9 mouse cellular contexts compared by ENCODE assay signal in the genomic region with DNA sequence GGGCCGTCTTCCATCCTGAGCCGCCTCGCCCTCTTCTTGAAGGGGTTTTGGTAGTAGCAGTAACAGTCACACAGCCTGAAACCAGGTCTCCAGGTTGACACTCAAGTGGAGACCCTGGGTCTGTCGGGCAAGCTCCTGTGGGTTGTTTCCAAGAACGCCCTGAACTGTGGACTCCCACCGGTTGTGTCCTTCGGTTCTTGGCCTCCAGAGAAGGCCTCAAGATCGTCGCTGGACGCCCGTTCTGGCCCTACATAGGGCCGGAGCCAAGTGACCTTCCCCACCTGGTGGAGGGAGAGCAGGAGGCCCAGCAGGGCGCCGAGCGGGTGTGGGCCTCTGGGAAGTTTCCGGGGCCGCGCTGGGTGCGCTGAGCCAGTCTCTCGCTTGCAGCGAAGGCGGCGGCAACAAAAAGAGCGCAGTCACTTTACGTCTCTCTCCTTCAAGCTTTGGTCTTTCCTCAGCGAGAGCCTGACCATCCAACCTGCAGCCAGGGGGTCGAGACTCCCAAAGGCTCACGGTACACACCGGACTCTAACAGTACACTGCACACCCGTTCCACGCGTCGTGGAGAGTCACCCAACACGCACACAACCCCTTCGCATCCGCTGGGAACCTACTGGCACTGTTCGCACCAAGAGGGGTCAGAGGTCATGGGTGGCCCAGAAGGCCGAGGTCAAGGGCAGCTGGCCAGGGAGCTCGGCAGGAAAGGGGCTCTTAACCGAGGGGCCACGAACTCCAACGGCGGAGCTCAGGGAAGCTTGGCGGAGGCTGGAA. TPM values are rescaled to one million over a fixed set of nuclear protein-coding genes. Genes with fewer than 3 reads are reported as not detected.
DNase-seq lines count a peak whose midpoint lies in the region; ATAC-seq lines count a peak whose summit lies in the region.
"Had no signal": no experiment of that assay in that cellular context is flagged by ENCODE, and none has a peak within 500 bp of the region (broad histone marks: within the 10 kb centered on the region; RNA-seq: fewer than 3 reads in every experiment).

No protein-coding gene starts in this region.

- H3K9ac ChIP-seq in heart, embryonic 16.5 days (ENCODE audit: low read length): peak overlapping the region; percentile 81
- H3K9ac ChIP-seq in liver, embryonic 11.5 days (ENCODE audit: low read depth, low read length): peak overlapping the region; percentile 55; the same call in 1 of the 2 replicates
- H3K9ac ChIP-seq in stomach, embryonic 15.5 days: peak overlapping the region; percentile 67

- WGBS in heart, embryonic 16.5 days: 15% methylated on average over 44 of the region's 44 CpGs
- 8% methylated on average over 44 of the region's 44 CpGs for WGBS in liver, embryonic 11.5 days
- 16% methylated on average over 44 of the region's 44 CpGs for WGBS in stomach, embryonic 15.5 days

- H3K4me1 ChIP-seq in heart, embryonic 16.5 days (ENCODE audit: control insufficient read depth, insufficient read depth, low read length): peaks cover 22% of the 10 kb centered on the region
- peaks cover 2% of the 10 kb centered on the region for H3K4me1 ChIP-seq in liver, embryonic 11.5 days (replicated peaks; ENCODE audit: control insufficient read depth, insufficient read depth, low read length)
- H3K4me1 ChIP-seq in stomach, embryonic 15.5 days: peaks cover 22% of the 10 kb centered on the region; the same call in 1 of the 2 replicates

- H3K9me3 ChIP-seq in heart, embryonic 16.5 days (replicated peaks; ENCODE audit: control insufficient read depth, low read length): no peaks in the 10 kb centered on the region
- H3K9me3 ChIP-seq in liver, embryonic 11.5 days (ENCODE audit: control insufficient read depth, low read length): no peaks in the 10 kb centered on the region
- H3K9me3 ChIP-seq in stomach, embryonic 15.5 days: no peaks in the 10 kb centered on the region

- H3K4me2 ChIP-seq in heart, embryonic 16.5 days (ENCODE audit: low read depth, low read length): peak overlapping the region; percentile 65
- peak overlapping the region; percentile 57 for H3K4me2 ChIP-seq in liver, embryonic 11.5 days
- peak overlapping the region; percentile 91 for H3K4me2 ChIP-seq in stomach, embryonic 15.5 days

- intact Hi-C loops in left cerebral cortex, postnatal 14 days (cut with DNase I): loop anchor here (5.0 to 10.0 kb wide), 2 partner anchors 82 to 300 kb away; partner anchors contain the start of gene B230104I21Rik

- peak overlapping the region; percentile 78 for H3K4me3 ChIP-seq in heart, embryonic 16.5 days (ENCODE audit: low read length)
- peak overlapping the region; percentile 46 for H3K4me3 ChIP-seq in liver, embryonic 11.5 days (ENCODE audit: low read depth, low read length)
- peak overlapping the region; percentile 60 for H3K4me3 ChIP-seq in stomach, embryonic 15.5 days (replicated peaks)

- no peaks in the 10 kb centered on the region for H3K36me3 ChIP-seq in heart, embryonic 16.5 days (ENCODE audit: control insufficient read depth, insufficient read depth)
- no peaks in the 10 kb centered on the region for H3K36me3 ChIP-seq in liver, embryonic 11.5 days (ENCODE audit: control insufficient read depth, insufficient read depth, low read length)
- no peaks in the 10 kb centered on the region for H3K36me3 ChIP-seq in stomach, embryonic 15.5 days

- peaks cover 45% of the 10 kb centered on the region for H3K27me3 ChIP-seq in heart, embryonic 16.5 days (ENCODE audit: control insufficient read depth, insufficient read depth, low read length)
- peaks cover 93% of the 10 kb centered on the region for H3K27me3 ChIP-seq in liver, embryonic 11.5 days (replicated peaks; ENCODE audit: control insufficient read depth, insufficient read depth, low read length)
- H3K27me3 ChIP-seq in stomach, embryonic 15.5 days (replicated peaks): peaks cover 69% of the 10 kb centered on the region

- H3K27ac ChIP-seq in heart, embryonic 16.5 days (ENCODE audit: low read length): peak overlapping the region; percentile 96
- H3K27ac ChIP-seq in liver, embryonic 11.5 days (ENCODE audit: low read depth, low read length): no peak overlapping the region
- H3K27ac ChIP-seq in stomach, embryonic 15.5 days: peak overlapping the region; percentile 11; the same call in 1 of the 2 replicates

- peak; percentile 48 for DNase-seq in testis, postnatal 10 days (ENCODE audit: low spot score)
- no peak for DNase-seq in testis, postnatal 14 days (ENCODE audit: low spot score)
- no peak for DNase-seq in liver, embryonic 11.5 days (ENCODE audit: low spot score)
- no peak for DNase-seq in thymus, postnatal 0 days (ENCODE audit: low spot score)
- DNase-seq in left cerebral cortex, postnatal 14 days (ENCODE audit: low spot score in 2 of 2): no peak

- ATAC-seq in heart, embryonic 16.5 days (replicated peaks; ENCODE audit: extremely low read depth, insufficient read depth, low FRiP score): no peak
- ATAC-seq in liver, embryonic 11.5 days (replicated peaks; ENCODE audit: low FRiP score): no peak
- no peak for ATAC-seq in stomach, embryonic 15.5 days (ENCODE audit: insufficient read depth, low FRiP score, low read depth)
- ATAC-seq in megakaryocyte-erythroid progenitor cell, adult 5-6 weeks (replicated peaks; ENCODE audit: low FRiP score, low TSS enrichment, poor library complexity, severe bottlenecking): no peak

RNA-seq across cellular contexts. Expression of gene Prdm16, which starts 2.0 kb away (rescaled TPM):
- polyA plus RNA-seq in heart, embryonic 16.5 days (2015; fragmentation: Nextera tagmentation; extraction: Ambion mirVana): 18.2 and 21.9 TPM in 2 replicates
- polyA plus RNA-seq in liver, embryonic 11.5 days (2014; fragmentation: Nextera tagmentation; extraction: Ambion mirVana): 7.0 and 7.2 TPM in 2 replicates
- 20.8 and 23.9 TPM in 2 replicates for polyA plus RNA-seq in stomach, embryonic 15.5 days (2015; fragmentation: Nextera tagmentation; extraction: Ambion mirVana)
- 6.6 and 7.6 TPM in 2 replicates for polyA plus RNA-seq in thymus, postnatal 0 days (2015; fragmentation: Nextera tagmentation; extraction: Ambion mirVana)
- 4.2 and 7.7 TPM in 2 replicates for total RNA-seq in megakaryocyte-erythroid progenitor cell, adult 5-6 weeks (2014; fragmentation: Nextera tagmentation)
- total RNA-seq in megakaryocyte-erythroid progenitor cell, adult 5-6 weeks (2017): 0.85 and 2.2 TPM in 2 replicates
- total RNA-seq in left cerebral cortex, postnatal 14 days (2021): 1 to 10 TPM; 6.8 TPM

RNA-seq across cellular contexts. Expression of gene Actrt2, which starts 33.0 kb away (rescaled TPM):
- polyA plus RNA-seq in heart, embryonic 16.5 days (2015; fragmentation: Nextera tagmentation; extraction: Ambion mirVana): not detected in 2 replicates
- polyA plus RNA-seq in liver, embryonic 11.5 days (2014; fragmentation: Nextera tagmentation; extraction: Ambion mirVana): not detected in 2 replicates
- polyA plus RNA-seq in stomach, embryonic 15.5 days (2015; fragmentation: Nextera tagmentation; extraction: Ambion mirVana): not detected in 2 replicates
- polyA plus RNA-seq in thymus, postnatal 0 days (2015; fragmentation: Nextera tagmentation; extraction: Ambion mirVana): not detected in 2 replicates
- not detected in 2 replicates for total RNA-seq in megakaryocyte-erythroid progenitor cell, adult 5-6 weeks (2014; fragmentation: Nextera tagmentation)
- total RNA-seq in megakaryocyte-erythroid progenitor cell, adult 5-6 weeks (2017): not detected in 2 replicates
- not detected for total RNA-seq in left cerebral cortex, postnatal 14 days (2021)
- total RNA-seq: adrenal gland, postnatal 36 days had no signal
